Mouse (Mus musculus): ENCODE measurements around the gene Pxdn. TPM values are rescaled to one million over a fixed set of nuclear protein-coding genes. Genes with fewer than 3 reads are reported as not detected.

The Pxdn gene
- polyA plus RNA-seq (2012): 0.01 TPM in 1 of 2 replicates, not detected in the other

GRCm38 (mm10) chr12:29937308-29937707 lies at the start of gene Pxdn:
Gene Pxdn, plus strand, starts transcription at chr12:29937608.

Other genes starting within 250 kb of the Pxdn start
- gene Tpo, start 195.0 kb downstream of the Pxdn start, polyA plus RNA-seq (2012): not detected in 2 replicates

Measured in megakaryocyte-erythroid progenitor cell, adult 5 weeks (primary cell).